Mouse (Mus musculus) liver, postnatal 0 days (tissue): ENCODE measurements at regions not wholly inside any gene's neighbourhood (a gene's known extent, or its start where the extent isn't known, plus 50 kb on each side); places are given as distances from the start of the nearest gene placed in this dataset.

ENCODE experiments used
- CTCF ChIP-seq: sonication (generic); IDR thresholded peaks from 2 replicates; pipeline ENCODE4 v1.5.1; 2016; ENCODE audit warnings: antibody characterized with exemption, low read depth
- EP300 ChIP-seq: IDR thresholded peaks from 2 replicates; pipeline ENCODE4 v1.6.1; 2016; ENCODE audit warnings: antibody characterized with exemption, low read depth, mild to moderate bottlenecking

DNA sequence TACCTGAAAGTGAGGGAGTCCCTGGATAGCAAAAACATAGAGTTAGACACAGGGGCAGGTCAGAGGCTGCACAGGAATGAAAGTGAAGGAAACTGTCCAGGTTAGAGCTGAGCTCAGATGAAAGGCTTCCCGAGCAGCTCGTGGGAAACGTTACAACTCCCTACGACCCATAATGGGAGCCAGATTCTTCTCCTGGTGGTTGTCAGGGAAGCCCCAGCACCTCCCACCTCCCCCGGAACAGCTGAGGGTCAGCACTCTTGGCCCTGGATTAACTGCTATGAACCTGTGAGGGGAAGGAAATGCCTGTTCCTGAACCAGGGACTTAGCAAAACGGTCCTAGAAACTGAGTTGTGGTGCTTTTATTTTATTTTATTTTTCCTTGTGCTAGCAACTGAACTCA lies 397.2 kb downstream of the Zfp536 start:
- no peak for TF ChIP-seq CTCF
- TF ChIP-seq EP300: no peak
